Mouse (Mus musculus) heart, embryonic 12.5 days (tissue): ENCODE measurements around the gene Capn3. TPM values are rescaled to one million over a fixed set of nuclear protein-coding genes. Genes with fewer than 3 reads are reported as not detected.

ENCODE experiments used
- ATAC-seq: fragments of 200-750 bp; cut with Nextera tagmentation; 2 replicates; pipeline ENCODE4 v1.8.0; 2017; ENCODE audit warnings: moderate TSS enrichment, moderate library complexity; ENCODE audit not compliant: insufficient number of reproducible peaks, low FRiP score
- H3K27ac ChIP-seq: fragments of 300-500 bp; sonication (generic); 2 replicates; pipeline ENCODE4 v1.5.1; 2016; ENCODE audit warnings: mild to moderate bottlenecking, moderate library complexity; ENCODE audit not compliant: poor library complexity, severe bottlenecking
- H3K27me3 ChIP-seq: fragments of 300-500 bp; sonication (generic); replicated peaks from 2 replicates; pipeline ENCODE4 v1.6.1; 2016; ENCODE audit warnings: mild to moderate bottlenecking, moderate library complexity
- H3K36me3 ChIP-seq: fragments of 300-500 bp; sonication (generic); 2 replicates; pipeline ENCODE4 v1.6.1; 2016; ENCODE audit warnings: mild to moderate bottlenecking, moderate library complexity
- H3K4me1 ChIP-seq: fragments of 300-500 bp; sonication (generic); replicated peaks from 2 replicates; pipeline ENCODE4 v1.6.1; 2016; ENCODE audit warnings: mild to moderate bottlenecking
- H3K4me2 ChIP-seq: fragments of 300-500 bp; sonication (generic); 2 replicates; pipeline ENCODE4 v1.6.1; 2016; ENCODE audit warnings: mild to moderate bottlenecking, moderate library complexity
- H3K4me3 ChIP-seq: fragments of 300-500 bp; sonication (generic); 2 replicates; pipeline ENCODE4 v1.5.1; 2016; ENCODE audit warnings: mild to moderate bottlenecking
- H3K9ac ChIP-seq: fragments of 300-500 bp; sonication (generic); 2 replicates; pipeline ENCODE4 v1.6.1; 2016; ENCODE audit warnings: mild to moderate bottlenecking, moderate library complexity
- H3K9me3 ChIP-seq: fragments of 300-500 bp; sonication (generic); replicated peaks from 2 replicates; pipeline ENCODE4 v1.6.1; 2016; ENCODE audit warnings: mild to moderate bottlenecking, moderate library complexity
- WGBS: fragments of 180-500 bp; shearing (Covaris S2); methylation state at CpG from one replicate; pipeline ENCODE4 v1.1.7; 2016; 5-methylcytosine and 5-hydroxymethylcytosine counted together
- polyA plus RNA-seq: library from polyadenylated mRNA; unstranded; fragments of >200 nt; fragmentation: Nextera tagmentation; extraction: Ambion mirVana; gene quantifications from 2 replicates; pipeline ENCODE4 v1.2.1, GENCODE M21; 2016

The Capn3 gene
- polyA plus RNA-seq, 1 experiment from 2014 or later: 3.9 TPM

DNA sequence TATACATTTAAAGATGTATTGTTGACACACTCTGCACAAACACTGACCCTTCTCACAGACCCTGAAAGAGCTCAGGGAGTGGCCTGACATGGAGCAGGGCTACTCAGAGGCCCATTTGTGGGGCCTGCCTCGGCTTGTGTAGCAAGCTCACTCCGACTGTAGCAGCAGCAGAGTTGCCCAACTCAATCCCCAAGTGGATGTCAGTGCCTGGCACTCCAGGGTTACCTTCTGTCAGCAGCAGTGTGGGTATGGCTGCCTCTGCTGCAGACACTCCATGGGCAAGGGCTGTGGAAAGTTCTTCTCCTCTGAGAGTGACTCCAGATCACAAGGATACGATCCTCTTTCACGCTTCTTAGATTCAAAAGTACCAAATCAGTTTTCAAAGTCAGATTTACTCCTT lies 4.4 kb downstream of the Capn3 start:
- no peak for ATAC-seq
- WGBS: 79% methylated on average over 4 of the region's 4 CpGs

DNA sequence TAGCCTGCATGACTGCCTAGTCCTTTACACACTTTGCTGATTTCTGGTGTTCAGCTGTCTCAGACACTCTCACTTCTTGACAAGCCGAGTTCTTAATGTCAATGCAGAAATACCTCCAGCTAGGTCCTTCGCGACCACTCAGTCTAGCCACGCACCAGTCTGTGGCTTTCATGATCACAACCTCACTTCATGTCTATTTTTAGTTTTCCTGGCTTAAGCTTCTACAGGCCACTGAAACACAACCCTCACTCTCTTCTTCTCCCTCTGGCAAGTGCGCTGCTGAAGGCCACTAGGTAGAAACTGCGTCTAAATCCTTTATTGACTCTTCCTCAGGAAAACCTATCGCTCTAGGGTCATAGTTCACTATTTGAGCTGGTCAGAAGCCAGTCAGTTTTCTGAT lies 7.5 kb downstream of the Capn3 start:
- H3K4me1 ChIP-seq: peaks cover 16% of the 10 kb centered on the region
- H3K9me3 ChIP-seq: no peaks in the 10 kb centered on the region; the same call in 1 of the 2 replicates
- WGBS: 46% methylated on average over 7 of the region's 7 CpGs
- no peak overlapping the region for H3K9ac ChIP-seq
- H3K36me3 ChIP-seq: no peaks in the 10 kb centered on the region
- H3K4me3 ChIP-seq: no peak overlapping the region
- no peak for ATAC-seq
- peak overlapping the region; percentile 66; the same call in 1 of the 2 replicates for H3K27ac ChIP-seq
- H3K4me2 ChIP-seq: peak overlapping the region; percentile 3; the same call in 1 of the 2 replicates
- H3K27me3 ChIP-seq: no peaks in the 10 kb centered on the region

More for the DNA sequence above, 4.4 kb downstream of the Capn3 start:
- peaks cover 16% of the 10 kb centered on the region for H3K4me1 ChIP-seq
- H3K4me2 ChIP-seq: no peak overlapping the region
- no peaks in the 10 kb centered on the region for H3K36me3 ChIP-seq
- no peak overlapping the region for H3K27ac ChIP-seq
- H3K9me3 ChIP-seq: no peaks in the 10 kb centered on the region; the same call in 1 of the 2 replicates
- H3K4me3 ChIP-seq: no peak overlapping the region
- no peaks in the 10 kb centered on the region for H3K27me3 ChIP-seq
- H3K9ac ChIP-seq: no peak overlapping the region

- Histone ChIP-seq H3K27me3 (no peaks in the 10 kb centered on the region), H3K9me3 (no peaks in the 10 kb centered on the region; the same call in 1 of the 2 replicates), H3K27ac (no peak overlapping the region), H3K9ac (no peak overlapping the region), H3K4me1 (peaks cover 16% of the 10 kb centered on the region), H3K4me3 (no peak overlapping the region), H3K4me2 (no peak overlapping the region), H3K36me3 (no peaks in the 10 kb centered on the region)
- 59% methylated on average over 8 of the region's 8 CpGs for WGBS
- ATAC-seq: no peak
These were observed 8.3 kb downstream of the Capn3 start for GRCm38 (mm10) chr2:120464091-120464490.

GRCm38 (mm10) chr2:120464732-120465396 lies 9.0 kb downstream of the Capn3 start:
- 91% methylated on average over 2 of the region's 2 CpGs for WGBS
- Histone ChIP-seq H3K9me3 (no peaks in the 10 kb centered on the region), H3K9ac (no peak overlapping the region), H3K36me3 (no peaks in the 10 kb centered on the region), H3K4me2 (no peak overlapping the region), H3K27me3 (no peaks in the 10 kb centered on the region), H3K27ac (no peak overlapping the region), H3K4me3 (no peak overlapping the region), H3K4me1 (peaks cover 16% of the 10 kb centered on the region)
- ATAC-seq: no peak

DNA sequence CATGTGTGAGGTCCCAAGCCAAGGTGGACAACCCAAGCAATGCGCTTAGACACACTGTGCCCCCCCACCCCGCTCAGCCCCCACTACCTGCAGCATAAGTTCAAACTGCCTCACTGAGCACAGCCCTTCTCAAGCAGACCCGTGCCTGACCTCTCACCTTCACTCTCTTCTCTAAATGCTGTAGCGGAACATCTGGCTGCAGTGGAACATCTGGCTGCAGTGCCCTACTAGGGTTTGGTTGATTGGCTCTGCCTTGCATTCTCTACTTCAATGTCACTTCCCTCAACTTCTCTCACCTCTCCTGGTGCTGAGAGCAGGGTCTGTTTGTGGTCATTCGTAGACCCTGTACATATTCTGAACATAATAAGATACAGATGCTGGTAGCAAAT lies 9.6 kb downstream of the Capn3 start:
- H3K4me1 ChIP-seq: peaks cover 16% of the 10 kb centered on the region
- no peaks in the 10 kb centered on the region for H3K9me3 ChIP-seq
- no peaks in the 10 kb centered on the region for H3K36me3 ChIP-seq
- H3K27me3 ChIP-seq: no peaks in the 10 kb centered on the region
- no peak for ATAC-seq
- no peak overlapping the region for H3K9ac ChIP-seq
- no peak overlapping the region for H3K27ac ChIP-seq
- WGBS: 79% methylated on average over 5 of the region's 5 CpGs
- no peak overlapping the region for H3K4me3 ChIP-seq
- no peak overlapping the region for H3K4me2 ChIP-seq

GRCm38 (mm10) chr2:120468011-120468410 lies 12.2 kb downstream of the Capn3 start:
- ATAC-seq: no peak
- H3K9ac ChIP-seq: no peak overlapping the region
- H3K4me1 ChIP-seq: peaks cover 11% of the 10 kb centered on the region
- no peaks in the 10 kb centered on the region for H3K36me3 ChIP-seq
- no peaks in the 10 kb centered on the region for H3K27me3 ChIP-seq
- H3K27ac ChIP-seq: no peak overlapping the region
- no peaks in the 10 kb centered on the region for H3K9me3 ChIP-seq
- no peak overlapping the region for H3K4me3 ChIP-seq
- H3K4me2 ChIP-seq: no peak overlapping the region

DNA sequence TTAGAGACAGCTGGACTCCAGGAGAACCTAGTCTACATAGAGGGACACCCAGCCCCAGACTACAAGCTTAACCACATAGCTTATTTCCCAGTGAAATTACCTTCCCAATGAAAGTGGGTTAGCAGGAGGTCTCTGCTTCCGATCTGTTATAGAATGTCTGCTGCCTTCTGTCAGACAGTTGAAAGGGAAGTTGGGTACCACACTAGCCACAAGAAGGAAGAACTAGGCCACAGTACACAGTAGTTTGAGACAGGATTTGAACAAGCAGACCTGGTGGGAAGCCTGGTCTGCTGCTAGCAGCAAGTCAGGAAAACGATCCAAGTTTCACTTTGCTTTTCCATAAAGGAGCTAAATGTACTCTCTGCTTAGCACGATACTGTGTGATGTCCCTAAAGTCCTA lies 13.4 kb downstream of the Capn3 start:
- no peak overlapping the region for H3K9ac ChIP-seq
- H3K4me3 ChIP-seq: no peak overlapping the region
- H3K9me3 ChIP-seq: 0 out of 2 replicates have a peak, but pooled peaks cover 5% of the 10 kb centered on the region
- H3K4me2 ChIP-seq: no peak overlapping the region
- H3K36me3 ChIP-seq: no peaks in the 10 kb centered on the region
- no peak for ATAC-seq
- H3K4me1 ChIP-seq: peaks cover under 1% of the 10 kb centered on the region; the same call in 1 of the 2 replicates
- H3K27me3 ChIP-seq: no peaks in the 10 kb centered on the region
- no peak overlapping the region for H3K27ac ChIP-seq
- WGBS: 84% methylated on average over 3 of the region's 3 CpGs

DNA sequence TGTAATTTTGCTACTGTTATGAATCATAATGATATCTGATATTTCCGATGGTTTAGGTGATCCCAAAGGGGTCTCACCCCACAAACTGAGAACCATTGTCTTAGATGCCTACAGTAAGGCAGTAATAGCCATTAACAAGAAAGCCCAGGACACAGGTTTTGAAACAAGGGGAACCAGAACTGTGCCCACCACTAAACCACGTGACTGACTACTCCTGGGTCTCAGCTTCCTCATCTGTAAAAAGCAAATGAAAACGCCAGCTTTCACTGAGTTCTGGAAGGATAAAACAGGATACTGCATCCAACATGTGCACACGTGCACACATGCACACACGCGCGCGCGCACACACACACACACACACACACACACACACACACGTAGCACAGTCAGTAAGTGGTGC lies 13.9 kb downstream of the Capn3 start:
- Histone ChIP-seq H3K9ac (no peak overlapping the region), H3K9me3 (0 out of 2 replicates have a peak, but pooled peaks cover 5% of the 10 kb centered on the region), H3K4me1 (no peaks in the 10 kb centered on the region), H3K4me3 (no peak overlapping the region), H3K27ac (no peak overlapping the region), H3K4me2 (no peak overlapping the region), H3K27me3 (no peaks in the 10 kb centered on the region), H3K36me3 (no peaks in the 10 kb centered on the region)
- 85% methylated on average over 10 of the region's 10 CpGs for WGBS
- ATAC-seq: no peak

DNA sequence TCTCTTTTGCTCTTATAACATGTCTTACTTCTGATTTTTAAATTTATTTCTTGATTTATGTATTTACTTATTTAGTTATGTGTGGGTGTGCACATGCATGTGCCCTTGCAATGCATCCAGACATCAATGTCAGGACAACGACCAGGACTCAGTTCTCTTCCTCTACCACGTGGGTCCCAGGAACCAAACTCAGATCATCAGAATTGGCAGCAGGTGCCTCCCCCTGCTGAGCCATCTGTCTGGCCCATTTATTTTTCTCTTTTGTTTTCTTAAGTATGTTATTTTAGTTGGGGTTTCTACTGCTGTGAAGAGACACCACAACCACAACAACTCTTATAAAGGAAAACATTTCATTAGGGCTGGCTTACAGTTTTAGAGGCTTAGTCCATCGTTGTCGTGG lies 15.0 kb downstream of the Capn3 start:
- no peak overlapping the region for H3K4me2 ChIP-seq
- no peaks in the 10 kb centered on the region for H3K36me3 ChIP-seq
- H3K27me3 ChIP-seq: no peaks in the 10 kb centered on the region
- H3K27ac ChIP-seq: no peak overlapping the region
- H3K4me1 ChIP-seq: no peaks in the 10 kb centered on the region
- H3K4me3 ChIP-seq: no peak overlapping the region
- 71% methylated on average over 4 of the region's 4 CpGs for WGBS
- H3K9ac ChIP-seq: no peak overlapping the region
- H3K9me3 ChIP-seq: 0 out of 2 replicates have a peak, but pooled peaks cover 5% of the 10 kb centered on the region
- ATAC-seq: no peak

DNA sequence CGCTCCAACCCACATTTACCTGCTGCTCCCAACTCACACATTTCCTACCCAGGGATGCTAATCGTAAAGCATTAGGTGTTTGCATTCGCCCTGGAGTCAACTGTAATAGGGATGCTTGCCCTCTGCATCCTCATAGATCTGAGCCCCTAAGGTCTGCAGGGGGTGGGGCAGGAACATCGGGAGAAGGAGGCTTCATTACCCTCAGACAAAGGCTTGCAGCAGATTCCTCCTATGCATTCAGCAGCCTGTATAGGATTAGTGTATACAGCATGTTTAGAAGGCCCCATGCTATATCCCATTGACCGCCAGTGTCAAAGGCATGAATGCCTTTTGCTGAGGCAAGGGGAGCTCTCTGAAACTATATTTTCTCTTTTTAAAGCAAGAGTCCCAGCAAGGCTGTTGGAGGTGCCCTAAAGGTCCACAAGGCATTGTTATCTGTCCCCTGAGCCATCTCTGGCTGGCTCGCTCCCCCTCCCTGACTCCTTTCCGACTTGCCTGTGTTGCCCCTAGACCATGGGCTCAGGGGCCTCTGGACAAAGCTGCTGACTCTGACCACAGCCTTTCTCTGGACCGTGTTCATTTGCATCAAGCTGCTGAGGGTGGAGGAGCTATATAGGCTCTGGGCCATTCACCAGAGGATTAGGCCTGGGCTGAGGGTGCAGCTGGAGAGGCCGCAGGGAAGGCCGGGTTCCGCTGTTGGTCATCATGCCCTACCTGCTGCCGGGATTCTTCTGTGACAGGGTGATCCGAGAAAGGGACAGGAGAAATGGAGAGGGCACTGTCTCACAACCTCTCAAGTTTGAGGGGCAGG lies 20.7 kb downstream of the Capn3 start:
- Histone ChIP-seq H3K27ac (no peak overlapping the region), H3K4me3 (no peak overlapping the region), H3K9me3 (0 out of 2 replicates have a peak, but pooled peaks cover 5% of the 10 kb centered on the region), H3K4me1 (no peaks in the 10 kb centered on the region), H3K36me3 (no peaks in the 10 kb centered on the region), H3K9ac (no peak overlapping the region), H3K27me3 (no peaks in the 10 kb centered on the region), H3K4me2 (no peak overlapping the region)
- ATAC-seq: no peak
- WGBS: 75% methylated on average over 13 of the region's 13 CpGs

GRCm38 (mm10) chr2:120478600-120478999 lies 22.8 kb downstream of the Capn3 start:
- ATAC-seq: no peak
- no peaks in the 10 kb centered on the region for H3K36me3 ChIP-seq
- 0 out of 2 replicates have a peak, but pooled peaks cover 2% of the 10 kb centered on the region for H3K9me3 ChIP-seq
- 42% methylated on average over 3 of the region's 3 CpGs for WGBS
- no peak overlapping the region for H3K4me3 ChIP-seq
- H3K27ac ChIP-seq: no peak overlapping the region
- no peaks in the 10 kb centered on the region for H3K27me3 ChIP-seq
- no peak overlapping the region for H3K4me2 ChIP-seq
- H3K4me1 ChIP-seq: peaks cover 18% of the 10 kb centered on the region
- no peak overlapping the region for H3K9ac ChIP-seq
